Mouse (Mus musculus): ENCODE data around the gene Klrb1b.
"Not testable (repeated sequence)": the region's sequence is repeated elsewhere in the genome, so short reads cannot be mapped to it uniquely, and the experiment has no call there.

Gene Klrb1b

GRCm38 (mm10) chr6:128840669-128841068, 14.5 kb upstream of the Klrb1b start:
- not testable (repeated sequence) for DNase-seq (ENCODE audit: low read depth)

GRCm38 (mm10) chr6:128839921-128840320, 13.8 kb upstream of the Klrb1b start:
- no peak for DNase-seq (ENCODE audit: low read depth)

DNA sequence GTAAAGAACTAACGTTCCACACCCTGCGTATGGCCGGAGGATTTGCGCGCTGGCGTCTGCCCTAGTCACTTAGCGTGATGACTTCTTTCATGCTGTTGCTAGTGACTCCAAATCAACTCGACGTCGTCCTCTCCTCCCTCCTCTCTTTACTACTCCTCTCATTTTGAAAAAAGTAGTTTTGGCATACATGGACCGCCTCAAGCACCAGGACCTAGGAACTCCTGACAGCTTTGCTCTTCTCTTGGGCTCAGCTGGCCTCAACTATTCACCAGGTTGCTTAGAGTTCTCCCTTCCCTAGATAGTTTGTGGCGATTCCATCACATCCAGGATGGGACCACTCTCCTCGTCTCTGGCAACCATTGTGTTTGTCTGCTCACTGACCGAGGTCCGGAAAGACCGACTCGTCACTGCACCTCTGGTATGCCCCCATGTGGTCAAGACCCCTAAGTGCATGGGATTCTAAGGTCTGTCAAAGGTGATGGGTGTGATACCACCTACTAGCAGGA, 13.2 kb upstream of the Klrb1b start:
- peak; percentile 78 for DNase-seq (ENCODE audit: low read depth)

DNA sequence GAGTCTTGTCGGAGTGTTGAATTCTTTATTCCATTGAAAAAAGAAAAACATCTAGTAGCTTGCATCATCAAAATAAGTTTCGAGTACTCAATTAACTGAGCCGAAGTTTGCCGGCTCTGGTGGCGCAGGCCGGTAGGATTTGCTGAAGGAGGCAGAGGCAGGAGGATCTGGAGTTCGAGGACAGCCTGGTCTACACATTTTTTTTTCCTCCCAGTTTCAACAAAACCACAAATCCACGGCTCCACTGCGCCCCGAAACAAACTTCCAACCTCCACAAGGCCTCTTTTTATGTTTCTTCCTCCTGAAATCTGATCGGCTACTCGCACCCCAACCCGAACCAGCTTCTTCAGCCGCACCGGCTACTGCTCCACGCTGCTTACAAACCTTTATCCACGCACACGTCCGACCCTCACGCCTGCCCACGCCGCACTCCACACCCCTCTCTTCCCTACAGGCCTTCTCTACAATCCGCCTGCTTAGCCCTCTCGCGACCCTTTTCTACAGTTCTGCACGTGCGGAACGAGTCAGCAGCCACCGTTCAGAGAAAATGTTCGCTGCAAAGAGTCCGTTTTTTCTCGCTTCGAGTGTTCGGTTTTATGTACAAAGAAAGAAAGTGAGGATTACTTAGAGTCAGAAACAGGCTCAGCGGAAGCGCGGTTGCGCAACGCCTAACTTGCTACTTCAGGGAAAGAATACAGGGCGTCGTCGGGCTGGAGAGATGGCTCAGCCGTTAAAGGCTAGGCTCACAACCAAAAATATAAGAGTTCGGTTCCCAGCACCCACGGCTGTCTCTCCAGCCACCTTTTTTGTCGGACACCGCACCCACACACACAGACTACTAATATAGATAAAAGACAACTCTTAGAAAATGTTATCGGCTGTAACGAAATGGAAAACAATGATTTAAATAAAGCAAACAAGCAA, 12.5 kb upstream of the Klrb1b start:
- DNase-seq (ENCODE audit: low read depth), result peak; percentile 81

GRCm38 (mm10) chr6:128837454-128838341, 11.6 kb upstream of the Klrb1b start:
- DNase-seq (ENCODE audit: low read depth), result peak; percentile 27

DNA sequence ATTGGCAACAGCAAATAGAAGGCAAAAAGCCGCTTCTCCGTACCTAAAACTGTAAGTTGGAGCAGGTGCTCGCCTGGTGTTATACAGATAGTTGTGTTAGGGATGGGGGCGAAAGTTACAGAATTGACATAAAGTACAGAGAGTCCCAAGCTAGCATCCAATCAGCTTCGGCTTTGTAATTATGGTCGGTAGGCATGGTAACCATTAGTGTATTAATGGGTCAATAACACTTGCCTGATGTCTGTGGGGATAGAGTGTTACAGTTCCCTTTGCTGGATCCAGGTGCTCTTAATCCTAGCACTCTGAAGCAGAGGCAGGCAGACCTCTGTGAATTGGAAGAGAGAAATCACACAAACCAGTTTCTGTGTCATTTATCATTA, 10.8 kb upstream of the Klrb1b start:
- DNase-seq (ENCODE audit: low read depth), result no peak

DNA sequence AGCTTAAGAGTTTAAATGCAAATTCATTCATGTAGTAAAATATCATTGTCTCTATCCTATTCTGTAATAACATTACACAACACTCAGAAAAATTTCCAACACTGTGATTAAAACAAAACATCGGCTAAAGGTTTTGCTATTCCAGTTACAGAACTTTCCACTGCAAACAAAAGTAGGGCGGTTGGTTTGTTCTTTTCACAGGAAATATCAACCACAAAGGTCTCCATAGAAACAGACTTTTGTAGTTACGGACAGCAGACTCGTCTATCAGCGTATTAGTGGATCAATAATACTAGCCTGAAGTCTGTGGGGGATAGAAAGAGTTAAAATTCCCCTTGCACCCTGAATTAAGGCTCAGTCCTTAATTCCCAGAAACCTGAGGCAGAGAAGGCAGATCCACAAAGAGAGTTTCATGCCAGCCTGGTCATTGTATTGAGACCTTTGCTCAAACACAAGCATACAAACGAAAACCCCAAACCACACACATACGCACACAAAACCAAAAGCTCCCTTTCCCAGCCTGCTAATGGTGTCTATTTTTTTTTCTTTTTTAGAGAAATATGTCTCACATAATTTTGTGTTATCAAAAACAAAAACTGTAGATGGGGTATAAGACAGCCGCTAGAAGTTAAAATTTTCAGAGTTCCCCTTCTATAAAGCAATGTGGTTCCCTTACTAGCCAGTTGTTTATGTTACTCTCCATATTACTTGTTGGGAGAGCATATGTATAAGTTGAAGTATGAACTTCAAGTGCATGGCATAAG, 10.2 kb upstream of the Klrb1b start:
- DNase-seq (ENCODE audit: low read depth), result no peak

DNA sequence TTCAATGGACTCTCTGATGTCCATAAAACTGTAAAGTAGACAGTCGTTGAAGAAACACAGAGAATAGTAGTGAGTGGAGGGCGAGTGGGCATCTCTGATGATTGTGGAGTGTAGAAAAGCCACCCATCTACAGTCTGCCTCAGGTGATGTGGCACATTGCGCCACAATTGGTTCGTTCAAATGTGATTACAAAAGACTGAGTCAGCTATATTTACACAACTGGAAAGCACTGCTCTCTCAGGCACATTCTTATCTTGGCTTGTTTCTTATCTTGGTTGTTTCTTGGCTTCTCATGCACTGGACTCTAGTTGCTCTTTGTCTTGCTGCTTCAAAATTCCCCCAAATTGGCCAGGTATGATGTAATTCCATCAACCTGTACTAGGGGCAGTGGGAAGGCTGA, 9.4 kb upstream of the Klrb1b start:
- no peak for DNase-seq (ENCODE audit: low read depth)

- DNase-seq (ENCODE audit: low read depth), result no peak
Observed at GRCm38 (mm10) chr6:128833046-128833445, 6.9 kb upstream of the Klrb1b start.

DNA sequence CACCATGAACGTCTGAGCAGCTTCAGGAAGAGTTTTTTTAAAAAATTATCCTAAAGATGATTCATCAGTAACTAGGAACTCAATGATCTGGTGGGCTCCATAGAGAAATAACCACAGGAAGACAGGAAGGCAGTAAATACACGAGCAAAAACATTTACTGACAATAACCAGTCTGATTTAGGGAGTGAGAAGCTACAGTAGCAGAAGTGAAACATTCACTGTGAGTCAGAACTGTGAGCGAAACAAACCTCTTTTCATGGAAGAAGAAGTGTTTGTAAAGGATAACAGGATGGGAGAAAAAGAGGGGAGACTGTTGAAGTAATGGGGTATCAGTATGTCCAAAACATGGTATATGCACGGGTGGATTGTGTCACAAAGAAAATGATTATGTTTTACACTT, 3.7 kb upstream of the Klrb1b start:
- DNase-seq (ENCODE audit: low read depth), result no peak

- DNase-seq (ENCODE audit: low read depth), result no peak
Observed at GRCm38 (mm10) chr6:128826781-128827180, 650 bp upstream of the Klrb1b start.

- no peak for DNase-seq (ENCODE audit: low read depth)
Observed at GRCm38 (mm10) chr6:128818083-128818802, 7.9 kb downstream of the Klrb1b start.

DNA sequence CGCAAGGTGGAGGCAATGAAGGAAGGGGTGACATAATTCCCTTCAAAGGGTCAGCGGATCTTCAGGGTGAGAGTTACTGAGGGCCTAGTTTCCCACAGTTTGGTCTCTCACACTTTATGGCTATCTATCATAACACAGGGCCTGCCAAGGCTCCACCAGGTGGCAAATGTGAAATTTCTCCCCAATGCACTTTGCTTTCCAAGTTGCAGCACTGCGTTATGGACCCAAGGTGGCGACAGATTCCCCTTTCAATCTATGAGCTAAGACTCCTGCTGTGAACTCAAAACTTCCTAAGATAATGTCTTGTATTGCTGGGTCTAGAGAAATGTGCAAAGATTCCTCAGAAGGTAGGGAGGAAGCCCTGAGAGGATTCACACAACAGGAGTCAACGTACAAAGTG, 17.6 kb downstream of the Klrb1b start:
- DNase-seq (ENCODE audit: low read depth), result no peak

DNA sequence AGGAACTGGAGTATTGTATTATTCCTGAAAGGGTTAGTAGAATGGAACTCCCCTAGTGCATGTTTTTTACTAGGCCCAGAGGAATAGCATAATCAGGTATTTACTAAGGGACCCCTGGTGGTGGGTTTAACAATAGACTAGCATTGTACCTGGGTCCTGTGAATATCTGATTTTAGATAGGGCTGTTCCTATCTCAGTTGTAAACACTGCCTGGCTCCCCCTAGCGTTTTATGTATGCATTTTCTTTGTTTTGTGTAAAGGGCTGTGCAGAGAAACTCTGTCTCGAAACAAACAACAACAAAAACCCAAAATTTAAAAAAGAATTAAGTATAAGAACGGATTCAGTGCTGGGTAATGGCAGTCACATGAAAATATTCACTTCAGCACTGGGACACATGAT, 19.1 kb downstream of the Klrb1b start:
- no peak for DNase-seq (ENCODE audit: low read depth)

DNA sequence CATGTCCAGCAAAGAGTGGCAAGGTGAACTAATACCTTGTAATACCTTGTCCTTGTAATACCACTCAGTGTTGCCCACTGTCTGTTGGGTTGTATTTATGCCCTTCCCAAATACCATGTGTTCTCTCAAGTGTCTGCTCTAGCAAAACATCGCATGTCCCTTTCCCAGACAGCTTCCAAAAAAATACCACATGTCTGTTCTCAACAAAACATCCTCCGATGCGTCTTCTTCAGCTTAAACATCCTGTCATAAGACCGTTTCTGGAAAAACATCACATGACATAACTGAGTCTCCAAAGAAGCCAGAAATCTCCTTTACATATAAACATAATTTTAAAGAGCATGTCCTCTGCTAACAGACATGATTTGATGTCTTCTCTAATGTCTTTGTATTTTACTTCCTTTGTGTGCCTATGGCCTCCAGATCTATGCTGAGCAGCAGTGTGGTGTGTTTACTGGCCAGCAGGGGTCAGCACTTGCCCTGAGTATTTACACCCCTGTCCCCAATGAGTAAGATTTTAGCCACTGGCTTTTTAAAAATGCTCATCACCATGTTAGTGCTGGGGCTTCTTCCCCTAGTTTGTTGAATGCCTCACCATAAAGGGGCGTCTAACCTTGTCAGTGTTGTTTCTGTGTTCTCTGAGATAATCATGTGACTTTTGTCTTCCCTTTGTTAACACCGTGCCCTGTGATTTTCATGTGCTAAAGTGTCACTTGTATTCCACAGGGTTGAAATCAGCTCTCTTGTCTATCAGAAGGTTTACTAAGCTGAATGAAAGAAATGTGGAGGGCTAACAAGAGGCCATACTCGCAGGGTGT, 21.1 kb downstream of the Klrb1b start:
- DNase-seq (ENCODE audit: low read depth), result not testable (repeated sequence)

DNA sequence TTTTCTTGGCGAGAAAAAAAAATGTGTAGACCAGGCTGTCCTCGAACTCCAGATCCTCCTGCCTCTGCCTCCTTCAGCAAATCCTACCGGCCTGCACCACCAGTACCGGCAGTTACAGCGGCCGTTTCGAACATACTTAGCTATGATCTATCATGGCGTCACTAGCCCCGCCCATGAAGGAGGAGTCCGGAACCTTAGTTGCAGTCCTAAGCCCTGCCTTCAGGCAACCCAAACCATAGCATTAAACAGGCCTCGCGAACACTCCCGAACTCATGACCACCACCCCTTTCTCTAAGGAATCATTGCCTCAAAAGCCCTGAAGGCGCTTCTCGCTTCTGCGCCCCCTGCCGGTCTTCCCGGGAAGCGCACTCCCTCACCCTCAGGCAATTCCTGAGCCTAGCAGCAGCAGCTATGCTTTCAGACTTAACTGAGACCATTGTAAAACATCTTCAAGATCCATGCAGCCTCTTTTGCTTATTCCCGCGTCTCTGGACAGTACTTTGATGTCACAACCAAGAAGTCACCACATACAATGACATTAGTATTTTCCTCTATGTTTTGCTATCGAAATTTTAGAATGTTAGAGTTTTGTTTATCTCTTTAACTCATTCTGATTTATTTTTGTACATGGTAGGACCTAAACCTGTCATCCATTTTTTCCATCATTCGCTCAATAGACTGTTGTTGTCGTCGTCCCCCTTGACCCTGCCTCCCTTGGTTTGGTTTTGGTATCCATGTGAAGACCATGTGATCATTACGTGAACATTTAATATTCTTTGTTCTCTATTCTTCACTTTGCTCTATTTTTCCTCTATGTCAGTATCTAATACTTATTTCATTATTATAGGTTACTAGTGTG, 22.9 kb downstream of the Klrb1b start:
- DNase-seq (ENCODE audit: low read depth), result peak; percentile 99

- no peak for DNase-seq (ENCODE audit: low read depth)
Observed at GRCm38 (mm10) chr6:128802557-128802956, 23.6 kb downstream of the Klrb1b start.

DNA sequence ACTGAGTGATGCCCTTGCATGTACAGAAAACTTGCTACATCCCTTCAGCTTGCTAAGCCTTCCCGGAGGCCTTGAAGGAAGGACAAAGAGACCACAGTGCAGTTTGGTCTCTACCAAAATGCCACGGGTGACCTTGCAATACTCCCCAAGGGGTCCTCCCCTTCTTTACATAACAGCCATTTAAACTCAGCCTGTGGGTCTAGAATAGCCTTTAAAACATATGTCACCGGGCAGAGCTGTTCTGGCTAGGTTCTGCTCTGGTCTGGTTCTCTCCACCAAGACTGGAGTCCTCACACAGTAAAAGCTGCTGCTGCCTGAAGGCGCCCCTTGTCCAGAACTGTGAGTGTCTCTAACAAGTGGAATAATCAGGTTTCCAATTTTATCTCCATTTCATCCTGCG, 25.4 kb downstream of the Klrb1b start:
- DNase-seq (ENCODE audit: low read depth), result not testable (repeated sequence)

DNA sequence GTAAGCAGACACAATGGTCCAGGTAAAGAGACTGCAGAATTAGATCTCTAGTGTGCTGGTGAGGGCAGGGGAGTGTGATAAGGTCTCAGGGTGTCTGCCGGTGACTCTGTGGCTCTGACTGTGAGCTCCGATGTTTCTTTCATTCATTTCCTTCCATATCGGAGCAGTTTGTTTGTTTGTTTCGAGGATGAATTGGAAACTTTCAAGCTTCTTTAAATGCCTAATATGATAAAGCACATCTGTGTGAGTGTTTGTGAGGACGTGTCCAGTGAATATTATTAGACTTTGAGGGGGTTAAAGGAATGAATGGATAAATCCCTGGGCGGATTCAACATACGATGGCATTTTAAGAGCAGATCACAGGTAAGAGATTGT, 26.2 kb downstream of the Klrb1b start:
- no peak for DNase-seq (ENCODE audit: low read depth)

All from fibroblast of lung, adult 2 months (primary cell).